Mouse (Mus musculus): ENCODE data around the gene Hsp90aa1.
"Not testable (repeated sequence)": the region's sequence is repeated elsewhere in the genome, so short reads cannot be mapped to it uniquely, and the experiment has no call there.

Gene Hsp90aa1

DNA sequence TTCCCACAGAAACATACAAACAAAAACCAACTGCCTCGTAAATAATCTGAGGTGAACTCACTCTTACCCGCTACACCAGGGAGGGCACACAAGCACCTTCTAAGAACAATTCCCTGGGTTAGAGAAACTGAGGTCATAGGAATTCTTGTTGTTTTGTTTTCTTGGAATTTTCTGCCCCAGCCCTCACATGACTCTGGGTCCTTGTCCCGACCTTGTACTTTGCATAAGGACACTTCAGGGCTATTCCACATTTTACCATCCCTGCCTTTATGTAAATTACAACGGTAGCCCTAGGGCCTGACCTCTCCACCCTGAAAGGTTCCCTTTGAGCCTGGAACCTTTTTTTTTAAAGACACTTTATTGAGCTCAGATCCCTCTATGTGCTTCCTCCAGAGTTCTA is at the start of gene Hsp90aa1:
Hsp90aa1 (minus strand) TSS at position 173 of the 400 bp plus-strand sequence.
- DNase-seq = no peak

DNA sequence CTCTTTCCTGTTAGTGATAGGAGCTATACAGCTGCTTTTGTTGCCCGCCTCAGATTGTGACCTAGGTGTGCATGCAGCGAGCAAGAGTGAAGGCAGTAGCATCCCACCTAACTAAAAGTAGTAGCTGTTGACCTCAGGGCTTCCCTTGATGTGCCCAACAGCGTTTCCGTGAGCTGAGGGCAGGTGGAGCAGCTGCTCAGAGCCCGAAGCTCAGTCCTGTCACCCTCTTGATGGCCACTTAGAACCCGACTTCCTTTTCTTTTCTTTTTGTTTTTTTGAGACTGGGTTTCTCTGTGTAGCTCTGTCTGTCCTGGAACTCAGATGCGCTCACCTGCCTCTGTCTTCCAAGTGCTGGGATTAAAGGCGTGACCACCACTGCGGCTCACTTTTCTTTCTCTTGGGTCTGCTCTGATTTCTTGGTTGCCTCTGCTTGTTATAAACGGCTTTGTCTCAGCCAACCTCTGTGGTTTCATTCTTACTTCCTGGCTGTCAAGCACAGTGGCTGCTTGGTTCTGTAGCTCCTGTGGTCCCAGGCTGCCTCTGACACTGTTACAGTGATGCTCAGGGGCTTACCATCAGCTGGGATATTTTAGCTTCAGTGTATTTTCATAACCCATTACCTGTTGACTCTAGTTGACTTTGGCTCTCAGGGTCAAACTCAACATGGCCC is 48.4 kb upstream of the Hsp90aa1 start:
- peak in 1 of 2 experiments; percentile 14 for DNase-seq

DNA sequence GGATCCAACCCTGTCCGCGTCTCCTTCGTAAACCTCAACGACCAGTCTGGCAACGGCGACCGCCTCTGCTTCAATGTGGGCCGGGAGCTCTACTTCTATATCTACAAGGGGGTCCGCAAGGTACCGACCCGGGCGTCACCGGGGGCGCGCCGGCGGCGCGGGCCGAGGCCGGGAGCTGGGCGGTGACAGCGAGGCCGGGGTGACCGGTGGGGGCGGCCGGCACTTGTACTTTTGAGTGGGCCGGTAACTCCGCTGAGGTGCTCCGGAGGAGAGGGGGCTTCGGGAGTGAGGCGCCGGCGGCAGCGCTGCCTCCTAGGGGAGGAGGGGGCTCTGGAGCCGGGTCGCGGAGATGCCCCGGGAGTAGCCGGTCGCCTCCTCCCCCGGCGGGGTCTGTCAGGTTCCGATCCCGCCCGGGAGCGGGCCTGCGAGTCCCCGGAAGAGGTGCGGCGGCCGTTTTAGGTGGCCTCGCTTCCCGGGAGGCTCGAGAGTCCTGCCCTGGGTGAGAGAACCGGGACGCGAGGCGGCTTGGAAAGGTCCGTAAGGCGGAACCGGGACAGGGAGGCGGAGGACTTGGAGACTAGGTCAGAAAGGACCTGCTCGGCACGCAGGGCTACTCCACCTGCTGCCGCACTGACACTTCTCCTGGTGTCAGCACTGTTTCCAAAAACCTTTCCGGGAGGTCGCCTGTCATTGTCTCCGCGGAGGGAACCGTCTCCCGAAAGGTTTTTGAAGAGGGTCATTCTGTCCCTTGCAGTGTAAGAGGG is 35.8 kb upstream of the Hsp90aa1 start:
- DNase-seq = peak in 1 of 2 experiments; percentile 50

DNA sequence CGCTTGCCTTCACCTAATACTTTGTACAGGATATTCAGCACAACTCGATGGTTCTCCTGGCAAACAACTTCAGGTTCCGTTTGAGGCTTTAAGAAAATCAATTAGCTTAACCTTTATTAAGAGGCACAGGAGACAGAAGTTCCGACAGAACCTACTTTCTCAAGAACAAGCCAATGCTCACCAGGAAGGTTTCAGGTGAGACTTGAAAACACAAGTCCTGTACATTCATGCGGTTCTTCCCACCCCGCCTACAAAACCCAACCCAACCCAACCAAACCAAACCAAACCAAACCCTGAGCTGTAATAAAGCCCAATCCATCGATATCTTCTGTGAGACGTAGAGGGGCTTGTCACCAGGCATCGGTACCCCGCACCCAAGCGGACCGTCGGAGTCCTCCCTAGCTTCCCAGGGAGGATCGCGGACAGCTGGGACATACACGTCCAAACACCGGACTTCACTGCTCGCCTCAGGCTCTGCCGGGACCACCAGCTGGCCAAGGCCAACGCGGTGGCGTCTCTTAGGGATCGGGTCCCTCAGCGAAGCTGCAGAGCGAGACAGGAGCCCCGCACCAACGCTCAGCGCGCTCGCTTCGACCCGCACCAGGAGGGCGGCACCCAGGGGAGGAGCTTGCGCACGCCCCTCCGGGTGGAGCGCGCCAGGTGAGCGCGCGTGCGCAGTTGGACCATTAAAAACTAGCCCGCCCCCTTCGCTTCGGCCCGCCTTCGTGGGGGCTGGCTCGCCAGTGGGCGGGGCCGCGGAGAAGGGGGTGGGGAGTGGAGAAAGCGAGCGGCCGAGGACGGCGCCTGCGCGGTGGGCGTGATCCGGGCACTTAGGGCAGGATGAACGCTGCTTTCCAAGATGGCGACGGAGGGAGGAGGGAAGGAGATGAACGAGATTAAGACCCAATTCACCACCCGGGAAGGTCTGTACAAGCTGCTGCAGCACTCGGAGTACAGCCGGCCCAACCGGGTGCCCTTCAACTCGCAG is 34.9 kb upstream of the Hsp90aa1 start, which contains the start of gene Wdr20:
Wdr20 (plus strand) TSS at position 775 of the 988 bp plus-strand sequence.
- peak; percentile 98 to 99 for DNase-seq

DNA sequence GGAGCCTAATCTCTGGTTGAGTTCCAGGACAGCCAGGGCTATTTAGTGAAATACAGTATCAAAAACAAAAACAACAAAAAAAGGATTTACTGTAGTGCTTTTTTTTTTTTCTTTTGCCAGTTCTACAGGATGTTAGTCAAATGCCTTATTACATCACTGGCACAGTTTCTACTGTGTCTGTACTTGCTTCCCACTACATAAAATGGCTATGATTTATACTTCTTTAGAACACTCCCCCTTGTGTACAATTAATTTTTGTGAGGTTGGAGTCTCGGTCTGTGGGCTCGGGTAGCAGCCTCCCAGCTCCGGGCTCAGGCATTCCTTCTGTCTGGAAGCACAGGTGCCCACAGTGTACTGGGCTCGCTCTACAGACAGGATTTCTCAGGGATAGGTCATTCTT is 34.1 kb upstream of the Hsp90aa1 start:
- DNase-seq = no peak

DNA sequence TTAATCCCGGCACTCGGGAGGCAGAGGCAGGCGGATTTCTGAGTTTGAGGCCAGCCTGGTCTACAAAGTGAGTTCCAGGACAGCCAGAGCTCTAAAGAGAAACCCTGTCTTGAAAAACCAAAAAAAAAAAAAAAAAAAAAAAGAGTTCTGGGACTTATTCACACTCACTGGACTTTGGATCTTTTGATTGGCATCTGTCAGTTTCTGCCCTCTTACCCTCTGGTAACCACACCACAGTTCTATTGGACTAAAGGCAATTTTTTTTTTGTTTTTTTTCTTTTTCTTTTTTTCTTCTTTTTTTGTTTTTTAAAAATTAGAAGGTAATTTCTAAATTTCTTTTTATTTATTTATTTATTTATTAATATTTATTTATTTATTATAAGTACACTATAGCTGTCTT is 30.7 kb upstream of the Hsp90aa1 start:
- DNase-seq = not testable (repeated sequence)

DNA sequence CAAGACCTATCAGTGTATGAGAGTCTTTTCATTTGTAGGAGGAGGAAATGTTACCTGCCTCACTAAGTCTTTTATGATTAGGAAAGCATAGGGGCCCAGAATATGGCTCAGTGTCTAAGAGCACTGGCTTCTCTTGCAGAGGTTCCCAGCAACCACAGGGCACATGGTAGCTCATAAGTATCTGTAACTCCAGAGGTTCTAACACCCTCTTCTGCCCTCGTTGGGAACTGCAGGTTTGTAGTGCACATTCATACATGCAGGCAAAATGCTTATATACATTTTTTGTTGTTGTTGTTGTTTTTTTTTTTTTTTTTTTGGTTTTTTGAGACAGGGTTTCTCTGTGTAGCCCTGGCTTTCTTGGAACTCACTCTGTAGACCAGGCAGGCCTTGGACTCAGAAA is 23.9 kb upstream of the Hsp90aa1 start:
- no peak for DNase-seq

DNA sequence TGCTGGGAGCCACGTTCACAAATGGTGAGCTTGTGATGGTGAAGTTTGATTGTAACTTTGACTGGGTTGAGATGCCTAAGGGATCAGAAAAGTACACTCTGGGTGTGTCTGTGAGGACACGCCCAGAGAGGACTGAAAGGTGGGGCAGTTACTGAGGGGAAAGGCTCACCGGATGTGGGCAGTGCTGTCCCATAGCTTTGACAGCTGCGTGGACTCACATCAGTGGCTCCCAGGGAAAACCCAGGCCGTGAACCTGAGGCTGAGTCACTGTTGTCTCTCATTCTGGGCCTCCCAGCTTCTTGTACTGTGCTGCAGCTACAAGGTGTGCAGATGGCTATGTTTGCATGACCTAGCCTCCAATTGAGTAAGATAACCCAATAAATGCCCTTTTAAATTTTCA is 23.0 kb upstream of the Hsp90aa1 start:
- no peak for DNase-seq

DNA sequence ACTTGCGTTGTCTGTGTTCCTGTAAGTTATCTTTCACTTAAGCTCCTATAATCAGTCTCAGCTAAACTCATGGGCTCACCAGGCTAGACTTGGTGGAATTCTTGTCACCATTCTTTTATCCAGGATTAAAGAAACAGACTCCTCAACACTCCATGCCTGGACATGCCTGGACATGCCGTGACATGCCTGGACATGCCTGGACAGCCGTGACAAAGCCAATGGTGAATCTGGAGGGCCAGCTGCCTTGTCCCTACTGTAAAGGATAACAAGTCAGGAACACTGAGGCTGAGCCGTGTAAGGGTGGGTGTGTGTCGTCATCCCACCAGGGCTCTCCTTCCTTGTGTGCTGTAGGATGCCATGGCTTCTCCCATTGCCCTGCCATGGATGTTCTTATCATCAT is 22.5 kb upstream of the Hsp90aa1 start:
- no peak for DNase-seq

DNA sequence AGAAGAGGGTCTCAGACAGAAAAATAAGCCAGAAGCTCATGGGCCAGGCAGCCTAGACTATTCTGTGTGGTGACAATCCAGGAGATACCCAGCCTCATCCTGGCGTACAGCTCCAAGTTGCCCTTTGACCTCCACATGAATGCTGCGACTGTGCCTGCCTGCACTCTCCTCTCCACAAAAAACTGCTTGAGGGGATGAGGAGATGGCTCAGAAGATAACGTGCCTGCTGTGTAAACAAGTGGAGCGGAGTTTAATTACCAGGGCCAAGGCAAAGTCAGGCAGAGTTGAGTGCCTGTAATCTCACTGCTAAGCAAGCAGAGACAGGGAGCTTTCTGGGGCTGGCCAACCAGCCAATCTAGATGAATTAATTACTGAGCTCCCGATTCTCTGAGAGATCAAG is 13.5 kb upstream of the Hsp90aa1 start:
- no peak for DNase-seq

DNA sequence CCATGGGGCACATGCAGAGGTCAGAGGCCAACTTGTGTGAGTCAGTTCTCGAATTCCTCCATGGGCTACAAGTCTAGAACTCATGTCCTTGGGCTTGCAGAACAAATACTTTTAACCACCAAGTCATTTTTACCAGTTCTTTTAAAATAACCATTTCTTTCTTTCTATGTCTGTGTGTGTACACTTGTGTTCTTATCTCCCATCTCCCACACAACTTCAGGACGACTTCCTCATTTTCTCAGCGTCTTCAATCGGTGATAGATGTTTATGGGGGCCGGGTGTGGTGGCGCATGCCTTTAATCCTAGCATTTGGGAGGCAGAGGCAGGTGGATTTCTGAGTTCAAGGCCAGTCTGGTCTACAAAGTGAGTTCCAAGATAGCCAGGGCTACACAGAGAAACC is 11.7 kb upstream of the Hsp90aa1 start:
- no peak for DNase-seq

DNA sequence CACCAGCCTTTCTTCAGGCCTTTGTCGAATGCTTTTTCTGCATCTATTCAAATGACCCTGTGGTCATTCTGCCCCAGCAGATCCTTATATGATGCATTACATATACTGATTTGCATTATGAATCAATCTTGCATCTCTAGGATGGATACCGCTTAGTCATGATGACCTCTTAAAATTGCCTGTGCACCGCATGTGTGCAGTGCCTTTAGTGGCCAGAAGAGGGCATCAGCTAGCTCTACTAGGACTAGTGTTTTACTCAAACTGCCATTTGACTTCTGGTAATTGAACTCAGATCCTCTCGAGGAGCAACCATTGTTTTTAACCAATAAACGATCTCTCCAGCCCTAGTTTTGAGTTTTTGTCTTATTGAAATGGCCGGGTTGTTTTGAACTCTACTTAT is 11.3 kb upstream of the Hsp90aa1 start:
- DNase-seq = no peak

DNA sequence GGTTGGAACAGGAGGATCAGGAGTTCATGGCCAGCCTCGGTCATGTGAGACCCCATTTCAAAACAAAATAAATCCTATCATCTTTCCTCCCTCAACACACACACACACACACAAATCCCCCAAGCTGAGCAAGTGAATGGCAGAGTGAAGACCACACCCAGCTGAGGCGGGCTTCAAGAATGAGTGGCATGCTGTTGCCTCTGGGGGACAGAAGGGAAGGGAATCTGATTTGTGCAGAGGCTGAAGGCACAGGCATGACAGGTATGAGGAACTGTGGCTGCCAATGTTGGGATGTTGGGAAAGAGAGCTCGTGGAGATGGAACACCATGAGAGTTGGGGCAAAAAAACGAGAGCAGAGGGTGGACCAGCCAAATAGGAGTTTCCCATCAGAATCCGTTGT is 8.7 kb upstream of the Hsp90aa1 start:
- DNase-seq = no peak

DNA sequence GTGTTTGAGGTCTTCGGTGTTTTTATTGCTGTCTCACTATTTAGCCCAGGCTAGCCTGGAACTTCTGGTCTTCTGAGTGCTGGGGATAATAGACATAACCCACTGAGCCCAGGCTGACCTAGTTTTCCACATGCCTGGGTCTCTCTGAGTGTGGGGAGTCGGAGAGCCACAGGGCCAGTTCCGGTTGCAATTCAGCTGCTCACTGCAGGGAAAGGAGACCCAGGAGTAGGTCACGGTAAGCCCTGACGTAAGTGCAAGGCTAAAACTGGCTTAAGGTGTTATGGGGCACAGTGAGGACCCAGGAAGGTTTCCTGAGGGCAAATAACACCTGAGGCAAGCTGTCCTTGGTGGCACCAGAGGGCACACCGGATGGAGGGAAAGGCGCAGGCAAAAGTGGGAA is 4.9 kb upstream of the Hsp90aa1 start:
- DNase-seq = no peak

DNA sequence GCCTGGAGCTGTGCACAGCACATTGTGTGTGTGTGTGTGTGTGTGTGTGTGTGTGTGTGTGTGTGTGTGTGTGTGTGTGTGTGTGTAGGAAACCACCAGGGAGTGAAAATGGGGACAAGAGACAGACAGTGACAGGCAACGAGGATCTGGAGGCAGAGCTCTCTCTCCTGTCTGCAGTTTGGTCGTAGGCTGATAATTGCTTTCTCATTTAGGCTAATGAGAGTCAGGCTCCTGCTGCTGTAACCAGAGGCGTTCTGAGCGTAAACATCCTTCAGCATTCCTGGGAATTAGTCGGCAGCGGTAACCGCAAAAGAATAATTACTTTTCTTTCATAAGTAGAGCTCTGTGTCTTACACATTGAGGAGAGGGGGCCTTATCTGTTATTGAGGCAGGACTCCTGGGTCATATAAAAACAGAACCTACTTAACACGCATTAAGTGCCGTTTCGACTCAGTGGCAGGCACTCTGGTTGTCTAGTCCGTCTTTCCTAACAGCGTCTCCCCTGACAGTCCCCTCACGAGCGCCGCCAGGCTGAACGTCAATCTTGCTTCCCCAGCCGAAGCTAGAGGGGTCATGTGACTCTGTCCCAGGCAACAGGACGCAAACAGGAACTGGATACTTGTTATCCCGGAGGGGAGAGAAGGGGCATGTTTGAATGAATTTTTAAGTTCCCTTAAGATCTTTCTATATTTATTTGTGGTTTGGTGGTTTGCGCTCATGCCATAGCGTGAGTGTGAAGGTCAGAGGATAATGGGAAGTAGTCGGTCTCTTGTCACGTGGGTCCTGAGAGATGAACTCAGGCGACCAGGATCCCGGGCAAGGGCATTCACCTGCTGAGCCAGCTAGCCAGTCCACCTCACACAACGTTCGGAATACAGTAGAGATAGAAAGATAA is 4.1 kb upstream of the Hsp90aa1 start:
- DNase-seq = peak; percentile 25 to 30

DNA sequence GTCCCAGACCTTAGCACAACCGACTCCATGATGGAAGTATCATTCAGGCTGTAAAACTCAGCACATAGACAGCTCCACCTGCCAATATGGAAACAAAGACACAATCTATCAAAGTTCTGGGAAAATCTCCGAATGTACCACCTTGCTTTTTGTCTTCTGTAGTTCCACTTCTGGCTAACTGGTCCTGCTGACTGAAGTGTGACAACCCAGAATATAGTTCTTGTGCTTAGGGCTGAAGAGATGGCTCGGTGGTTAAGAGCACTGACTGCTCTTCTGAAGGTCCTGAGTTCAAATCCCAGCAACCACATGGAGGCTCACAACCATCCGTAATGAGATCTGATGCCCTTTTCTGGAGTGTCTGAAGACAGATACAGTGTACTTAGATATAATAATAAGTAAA is 2.9 kb upstream of the Hsp90aa1 start:
- not testable (repeated sequence) for DNase-seq

DNA sequence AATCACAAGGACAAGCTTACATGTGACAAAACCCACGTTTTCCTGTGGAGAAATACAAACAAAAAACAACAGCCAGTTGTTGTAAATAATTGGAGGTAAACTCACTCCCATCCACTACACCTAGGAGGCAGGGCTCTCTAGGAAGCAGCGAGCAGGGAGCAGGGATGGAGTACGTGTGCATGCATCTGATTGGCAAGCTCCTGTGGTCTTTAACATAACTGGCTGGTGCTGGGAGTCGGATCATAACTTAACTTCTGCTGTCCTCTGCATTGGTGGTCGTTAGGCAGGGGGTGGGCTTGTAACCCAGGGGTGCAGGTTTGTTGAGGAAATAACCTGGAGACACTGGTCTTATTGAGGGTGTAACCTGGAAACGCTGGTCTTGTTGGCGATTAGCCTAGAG is 1.2 kb upstream of the Hsp90aa1 start:
- DNase-seq = no peak

DNA sequence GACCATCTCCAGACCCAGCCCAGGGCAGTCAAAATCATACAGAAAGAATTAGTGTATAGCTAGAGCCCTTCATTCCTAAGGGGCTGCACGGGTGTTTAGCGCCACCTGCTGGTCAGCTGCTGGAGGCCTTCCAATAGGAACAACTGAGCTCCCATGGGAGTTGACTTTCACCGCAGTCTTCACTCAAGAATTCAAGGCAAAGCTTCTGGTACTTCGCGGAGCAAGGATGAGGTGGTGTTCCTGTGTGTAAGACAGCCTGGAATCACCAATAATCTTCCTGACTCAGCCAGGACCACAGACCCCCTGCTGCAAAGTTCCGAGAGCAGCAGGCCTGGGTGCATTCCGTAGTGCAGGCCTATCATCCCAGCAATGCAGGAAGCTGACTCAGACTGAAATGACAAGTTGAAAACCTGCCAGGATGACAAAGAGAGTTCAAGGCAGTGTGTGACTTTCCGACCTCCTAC is 512 bp upstream of the Hsp90aa1 start:
- peak; percentile 70 to 84 for DNase-seq

DNA sequence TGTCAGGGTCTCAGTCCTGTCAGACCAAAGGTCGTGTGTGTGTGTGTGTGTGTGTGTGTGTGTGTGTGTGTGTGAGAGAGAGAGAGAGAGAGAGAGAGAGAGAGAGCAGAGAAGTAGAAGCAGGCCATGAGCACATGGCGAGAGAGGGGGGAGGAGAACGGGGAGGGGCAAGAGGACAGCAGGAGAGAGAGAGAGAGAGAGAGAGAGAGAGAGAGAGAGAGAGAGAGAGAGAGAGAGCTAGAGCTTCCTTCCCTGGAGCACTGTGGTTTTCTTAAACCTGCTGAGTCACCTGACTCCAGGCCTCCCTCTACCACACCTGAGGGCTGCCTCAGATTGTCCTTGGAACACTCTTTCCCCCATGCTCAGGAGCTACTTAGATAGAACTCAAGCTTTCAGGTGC is 1.2 kb downstream of the Hsp90aa1 start:
- not testable (repeated sequence) for DNase-seq

DNA sequence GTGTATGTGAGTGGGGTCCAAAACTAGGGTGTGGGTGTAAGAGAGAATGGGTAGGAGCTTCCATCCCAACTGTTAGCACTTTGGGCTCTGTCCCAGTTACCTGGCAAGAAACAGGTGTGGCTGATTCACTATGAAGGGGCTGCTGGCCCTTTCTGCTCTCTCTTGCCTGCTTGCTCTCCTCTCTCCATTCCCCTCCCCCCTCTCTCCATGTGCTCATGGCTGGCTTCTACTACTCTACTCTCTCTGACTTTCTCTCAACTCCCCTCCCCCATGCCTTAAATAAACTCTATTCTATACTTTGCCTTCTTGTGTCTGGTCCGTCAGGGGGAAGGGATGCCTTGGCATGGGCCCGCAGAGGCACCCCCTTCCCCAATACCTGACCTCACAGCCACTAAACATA is 1.8 kb downstream of the Hsp90aa1 start:
- no peak for DNase-seq

DNA sequence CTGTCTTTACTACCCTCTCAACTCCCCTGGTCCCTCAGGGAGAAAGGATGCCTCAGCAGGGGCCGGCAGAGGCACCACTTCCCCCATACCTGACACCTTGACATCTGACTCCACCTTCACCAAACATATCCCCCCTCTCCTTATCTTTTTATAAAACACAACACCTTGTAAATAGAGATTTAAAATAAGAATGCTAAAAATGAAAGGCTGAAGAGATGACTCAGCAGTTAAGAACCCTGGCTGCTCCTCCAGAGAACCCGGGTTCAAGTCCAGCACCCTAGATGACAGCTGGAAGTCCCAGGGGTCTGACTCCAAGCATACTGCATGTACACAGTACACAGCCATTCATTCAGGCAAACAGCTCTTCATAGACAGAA is 3.4 kb downstream of the Hsp90aa1 start:
- no peak for DNase-seq

Data from spleen, adult 18-20 months (tissue).